Mouse (Mus musculus): ENCODE measurements around the gene Arg2. TPM values are rescaled to one million over a fixed set of nuclear protein-coding genes. Genes with fewer than 3 reads are reported as not detected.

Gene Arg2
- under 1 TPM in 1 of 2 experiments, not detected in 1; 0.18 TPM for total RNA-seq (2021)
- long read RNA-seq, experiment 1, result 0 reads
- long read RNA-seq, experiment 2, result 0 reads

GRCm38 (mm10) chr12:79130299-79131177, at the start of gene Arg2:
Gene Arg2, plus strand, starts transcription at chr12:79130777.
- peak in 1 of 2 experiments; percentile 34 for DNase-seq (ENCODE audit: low spot score in 2 of 2)

- DNase-seq (ENCODE audit: low spot score in 2 of 2), result peak; percentile 75 to 85
Measured at GRCm38 (mm10) chr12:79089182-79089812, 41.3 kb upstream of the Arg2 start, which contains the start of gene Pigh. Gene Pigh, minus strand, starts transcription at chr12:79089651.

GRCm38 (mm10) chr12:79092569-79092968, 38.0 kb upstream of the Arg2 start:
- peak in 1 of 2 experiments; percentile 24 for DNase-seq (ENCODE audit: low spot score in 2 of 2)

- no peak for DNase-seq (ENCODE audit: low spot score in 2 of 2)
Measured at GRCm38 (mm10) chr12:79097106-79097752, 33.3 kb upstream of the Arg2 start.

GRCm38 (mm10) chr12:79103773-79104172, 26.8 kb upstream of the Arg2 start:
- no peak for DNase-seq (ENCODE audit: low spot score in 2 of 2)

- DNase-seq (ENCODE audit: low spot score in 2 of 2), result no peak
Measured at GRCm38 (mm10) chr12:79104544-79104943, 26.0 kb upstream of the Arg2 start.

- DNase-seq (ENCODE audit: low spot score in 2 of 2), result no peak
Measured at GRCm38 (mm10) chr12:79105312-79105711, 25.3 kb upstream of the Arg2 start.

- no peak for DNase-seq (ENCODE audit: low spot score in 2 of 2)
Measured at GRCm38 (mm10) chr12:79118991-79119390, 11.6 kb upstream of the Arg2 start.

- DNase-seq (ENCODE audit: low spot score in 2 of 2), result no peak
Measured at GRCm38 (mm10) chr12:79122820-79123219, 7.8 kb upstream of the Arg2 start.

- no peak for DNase-seq (ENCODE audit: low spot score in 2 of 2)
Measured at GRCm38 (mm10) chr12:79131178-79131675, 650 bp downstream of the Arg2 start.

GRCm38 (mm10) chr12:79131706-79132460, 1.3 kb downstream of the Arg2 start:
- no peak for DNase-seq (ENCODE audit: low spot score in 2 of 2)

- no peak for DNase-seq (ENCODE audit: low spot score in 2 of 2)
Measured at GRCm38 (mm10) chr12:79134676-79135075, 4.1 kb downstream of the Arg2 start.

GRCm38 (mm10) chr12:79135105-79135504, 4.5 kb downstream of the Arg2 start:
- DNase-seq (ENCODE audit: low spot score in 2 of 2), result no peak

- DNase-seq (ENCODE audit: low spot score in 2 of 2), result no peak
Measured at GRCm38 (mm10) chr12:79136949-79137348, 6.4 kb downstream of the Arg2 start.

GRCm38 (mm10) chr12:79138999-79139398, 8.4 kb downstream of the Arg2 start:
- no peak for DNase-seq (ENCODE audit: low spot score in 2 of 2)

GRCm38 (mm10) chr12:79139417-79139816, 8.8 kb downstream of the Arg2 start:
- DNase-seq (ENCODE audit: low spot score in 2 of 2), result no peak

- DNase-seq (ENCODE audit: low spot score in 2 of 2), result no peak
Measured at GRCm38 (mm10) chr12:79140811-79141210, 10.2 kb downstream of the Arg2 start.

GRCm38 (mm10) chr12:79141384-79141783, 10.8 kb downstream of the Arg2 start:
- DNase-seq (ENCODE audit: low spot score in 2 of 2), result no peak

GRCm38 (mm10) chr12:79149653-79150052, 19.1 kb downstream of the Arg2 start:
- no peak for DNase-seq (ENCODE audit: low spot score in 2 of 2)

- no peak for DNase-seq (ENCODE audit: low spot score in 2 of 2)
Measured at GRCm38 (mm10) chr12:79162876-79163275, 32.3 kb downstream of the Arg2 start.

GRCm38 (mm10) chr12:79169173-79169572, 38.6 kb downstream of the Arg2 start:
- no peak for DNase-seq (ENCODE audit: low spot score in 2 of 2)
